Mouse (Mus musculus): ENCODE data around the gene En1.

The En1 gene

GRCm38 (mm10) chr1:120599321-120600148, 2.7 kb upstream of the En1 start:
- no peak for DNase-seq (ENCODE audit: extremely low read depth, low read depth, low spot score)

- no peak for DNase-seq (ENCODE audit: extremely low read depth, low read depth, low spot score)
Observed at GRCm38 (mm10) chr1:120600149-120600445, 2.1 kb upstream of the En1 start.

GRCm38 (mm10) chr1:120600516-120601252, 1.5 kb upstream of the En1 start:
- no peak for DNase-seq (ENCODE audit: extremely low read depth, low read depth, low spot score)

GRCm38 (mm10) chr1:120601253-120601836, 873 bp upstream of the En1 start:
- no peak for DNase-seq (ENCODE audit: extremely low read depth, low read depth, low spot score)

GRCm38 (mm10) chr1:120602876-120603655, 848 bp downstream of the En1 start:
- DNase-seq (ENCODE audit: extremely low read depth, low read depth, low spot score), result no peak

GRCm38 (mm10) chr1:120603656-120604051, 1.4 kb downstream of the En1 start:
- DNase-seq (ENCODE audit: extremely low read depth, low read depth, low spot score), result no peak

GRCm38 (mm10) chr1:120604431-120605142, 2.4 kb downstream of the En1 start:
- no peak for DNase-seq (ENCODE audit: extremely low read depth, low read depth, low spot score)

- no peak for DNase-seq (ENCODE audit: extremely low read depth, low read depth, low spot score)
Observed at GRCm38 (mm10) chr1:120605143-120605435, 2.9 kb downstream of the En1 start.

GRCm38 (mm10) chr1:120605521-120606310, 3.5 kb downstream of the En1 start:
- no peak for DNase-seq (ENCODE audit: extremely low read depth, low read depth, low spot score)

GRCm38 (mm10) chr1:120606641-120607575, 4.7 kb downstream of the En1 start:
- DNase-seq (ENCODE audit: extremely low read depth, low read depth, low spot score), result no peak

- no peak for DNase-seq (ENCODE audit: extremely low read depth, low read depth, low spot score)
Observed at GRCm38 (mm10) chr1:120607576-120608400, 5.6 kb downstream of the En1 start.

GRCm38 (mm10) chr1:120608461-120608860, 6.2 kb downstream of the En1 start:
- DNase-seq (ENCODE audit: extremely low read depth, low read depth, low spot score), result no peak

- no peak for DNase-seq (ENCODE audit: extremely low read depth, low read depth, low spot score)
Observed at GRCm38 (mm10) chr1:120609611-120610010, 7.4 kb downstream of the En1 start.

GRCm38 (mm10) chr1:120613461-120614306, 11.5 kb downstream of the En1 start:
- no peak for DNase-seq (ENCODE audit: extremely low read depth, low read depth, low spot score)

GRCm38 (mm10) chr1:120614307-120615100, 12.3 kb downstream of the En1 start:
- no peak for DNase-seq (ENCODE audit: extremely low read depth, low read depth, low spot score)

GRCm38 (mm10) chr1:120615521-120615920, 13.3 kb downstream of the En1 start:
- DNase-seq (ENCODE audit: extremely low read depth, low read depth, low spot score), result no peak
